16 mouse cellular contexts compared by ENCODE assay signal in genomic region chr6:120550173-120550572, GRCm38 (mm10). TPM values are rescaled to one million over a fixed set of nuclear protein-coding genes. Genes with fewer than 3 reads are reported as not detected.
DNase-seq lines count a peak whose midpoint lies in the region; ATAC-seq lines count a peak whose summit lies in the region.
"Had no signal": no experiment of that assay in that cellular context is flagged by ENCODE, and none has a peak within 500 bp of the region (broad histone marks: within the 10 kb centered on the region; RNA-seq: fewer than 3 reads in every experiment).

No protein-coding gene starts in this region.

- 28% methylated on average over 2 of the region's 2 CpGs for WGBS in liver, embryonic 12.5 days (ENCODE audit: insufficient replicate concordance)
- 17% methylated on average over 2 of the region's 2 CpGs for WGBS in liver, embryonic 11.5 days
- 33% methylated on average over 2 of the region's 2 CpGs for WGBS in embryonic facial prominence, embryonic 14.5 days

- H3K4me1 ChIP-seq in liver, embryonic 12.5 days, result peaks cover 29% of the 10 kb centered on the region
- H3K4me1 ChIP-seq in liver, embryonic 11.5 days (replicated peaks; ENCODE audit: control insufficient read depth, insufficient read depth, low read length), result peaks cover 18% of the 10 kb centered on the region
- H3K4me1 ChIP-seq in embryonic facial prominence, embryonic 14.5 days (ENCODE audit: control insufficient read depth, insufficient read depth, low read length), result no peaks in the 10 kb centered on the region

- H3K4me3 ChIP-seq in liver, embryonic 12.5 days, result no peak overlapping the region
- no peak overlapping the region for H3K4me3 ChIP-seq in liver, embryonic 11.5 days (ENCODE audit: low read depth, low read length)
- no peak overlapping the region for H3K4me3 ChIP-seq in embryonic facial prominence, embryonic 14.5 days (ENCODE audit: low read depth, low read length)
- H3K4me3 ChIP-seq: left cerebral cortex, adult 2 months; megakaryocyte, embryonic 14.5 days had no signal

- H3K9ac ChIP-seq in liver, embryonic 12.5 days, result no peak overlapping the region
- H3K9ac ChIP-seq in liver, embryonic 11.5 days (ENCODE audit: low read depth, low read length), result no peak overlapping the region
- no peak overlapping the region for H3K9ac ChIP-seq in embryonic facial prominence, embryonic 14.5 days (ENCODE audit: low read depth, low read length)

- DNase-seq in liver, embryonic 11.5 days (ENCODE audit: low spot score), result no peak
- DNase-seq in embryonic facial prominence, embryonic 14.5 days (ENCODE audit: low spot score), result peak; percentile 40
- DNase-seq in retina, postnatal 7 days (ENCODE audit: low read depth, low spot score), result peak; percentile 53
- no peak for DNase-seq in right cerebral cortex, postnatal 25 days
- DNase-seq in kidney, postnatal 10 days, result no peak
- DNase-seq: adrenal gland, postnatal 25 days; cerebellum, adult 11-12 months; gastrocnemius, postnatal 10 days; heart, postnatal 4 days had no signal

- ATAC-seq in liver, embryonic 12.5 days, result peak; percentile 52; the same call in 1 of the 2 replicates
- no peak for ATAC-seq in liver, embryonic 11.5 days (replicated peaks; ENCODE audit: low FRiP score)
- peak; percentile 60; the same call in 1 of the 2 replicates for ATAC-seq in embryonic facial prominence, embryonic 14.5 days (ENCODE audit: low read depth)
- peak; percentile 38; the same call in 1 of the 2 replicates for ATAC-seq in megakaryocyte-erythroid progenitor cell, adult 5-6 weeks (replicated peaks; ENCODE audit: low FRiP score, low TSS enrichment, poor library complexity, severe bottlenecking)

- no peaks in the 10 kb centered on the region for H3K9me3 ChIP-seq in liver, embryonic 12.5 days (replicated peaks)
- H3K9me3 ChIP-seq in liver, embryonic 11.5 days (ENCODE audit: control insufficient read depth, low read length), result no peaks in the 10 kb centered on the region
- no peaks in the 10 kb centered on the region for H3K9me3 ChIP-seq in embryonic facial prominence, embryonic 14.5 days (ENCODE audit: control insufficient read depth, low read length)

- no peaks in the 10 kb centered on the region for H3K36me3 ChIP-seq in liver, embryonic 12.5 days
- no peaks in the 10 kb centered on the region for H3K36me3 ChIP-seq in liver, embryonic 11.5 days (ENCODE audit: control insufficient read depth, insufficient read depth, low read length)
- H3K36me3 ChIP-seq in embryonic facial prominence, embryonic 14.5 days (ENCODE audit: control insufficient read depth, insufficient read depth, low read length), result no peaks in the 10 kb centered on the region

- H3K27ac ChIP-seq in liver, embryonic 12.5 days, result no peak overlapping the region
- no peak overlapping the region for H3K27ac ChIP-seq in liver, embryonic 11.5 days (ENCODE audit: low read depth, low read length)
- H3K27ac ChIP-seq in embryonic facial prominence, embryonic 14.5 days (replicated peaks; ENCODE audit: low read depth, low read length), result no peak overlapping the region
- H3K27ac ChIP-seq: kidney, postnatal 0 days; left cerebral cortex, adult 2 months had no signal

- H3K4me2 ChIP-seq in liver, embryonic 12.5 days, result no peak overlapping the region
- H3K4me2 ChIP-seq in liver, embryonic 11.5 days, result no peak overlapping the region
- H3K4me2 ChIP-seq in embryonic facial prominence, embryonic 14.5 days (ENCODE audit: low read depth, low read length), result no peak overlapping the region

- H3K27me3 ChIP-seq in liver, embryonic 12.5 days (replicated peaks), result no peaks in the 10 kb centered on the region
- no peaks in the 10 kb centered on the region for H3K27me3 ChIP-seq in liver, embryonic 11.5 days (replicated peaks; ENCODE audit: control insufficient read depth, insufficient read depth, low read length)
- no peaks in the 10 kb centered on the region for H3K27me3 ChIP-seq in embryonic facial prominence, embryonic 14.5 days (replicated peaks; ENCODE audit: control insufficient read depth, insufficient read depth, low read length)
- H3K27me3 ChIP-seq: CH12.LX had no signal

RNA-seq across cellular contexts. Expression of gene Hdhd5, which starts 19.1 kb away (rescaled TPM):
- 15.6 and 16.0 TPM in 2 replicates for polyA plus RNA-seq in liver, embryonic 12.5 days (2016; fragmentation: Nextera tagmentation; extraction: Ambion mirVana)
- polyA plus RNA-seq in liver, embryonic 11.5 days (2014; fragmentation: Nextera tagmentation; extraction: Ambion mirVana), result 19.9 and 20.7 TPM in 2 replicates
- polyA plus RNA-seq in embryonic facial prominence, embryonic 14.5 days (2014; fragmentation: Nextera tagmentation; extraction: Ambion mirVana), result 7.4 and 11.0 TPM in 2 replicates
- 18.5 and 24.8 TPM in 2 replicates for total RNA-seq in megakaryocyte-erythroid progenitor cell, adult 5-6 weeks (2014; fragmentation: Nextera tagmentation)
- total RNA-seq in megakaryocyte-erythroid progenitor cell, adult 5-6 weeks (2017), result 10.1 and 18.1 TPM in 2 replicates

RNA-seq across cellular contexts. Expression of gene Tmem121b, which starts 56.6 kb away (rescaled TPM):
- 0.02 TPM in 1 of 2 replicates, not detected in the other for polyA plus RNA-seq in liver, embryonic 12.5 days (2016; fragmentation: Nextera tagmentation; extraction: Ambion mirVana)
- 0.07 TPM in 1 of 2 replicates, not detected in the other for polyA plus RNA-seq in liver, embryonic 11.5 days (2014; fragmentation: Nextera tagmentation; extraction: Ambion mirVana)
- 0.04 and 0.22 TPM in 2 replicates for polyA plus RNA-seq in embryonic facial prominence, embryonic 14.5 days (2014; fragmentation: Nextera tagmentation; extraction: Ambion mirVana)
- total RNA-seq in megakaryocyte-erythroid progenitor cell, adult 5-6 weeks (2014; fragmentation: Nextera tagmentation), result not detected in 2 replicates
- total RNA-seq in megakaryocyte-erythroid progenitor cell, adult 5-6 weeks (2017), result not detected in 2 replicates
- total RNA-seq: adrenal gland, postnatal 25 days; CH12.LX had no signal
- polyA plus RNA-seq: liver, embryonic 16.5 days had no signal

Comparison
In these comparisons a context has a peak if more than half of its experiments do, and no peak if none do; other contexts are left out.
1. DNase-seq: peak in embryonic facial prominence, embryonic 14.5 days (single experiment) and retina, postnatal 7 days (single experiment); none in liver, embryonic 11.5 days (single experiment), right cerebral cortex, postnatal 25 days (single experiment) and kidney, postnatal 10 days (single experiment).